Mouse (Mus musculus) right cerebral cortex, postnatal 14 days (tissue): ENCODE measurements around the gene Rnft1.
"Not testable (repeated sequence)": the region's sequence is repeated elsewhere in the genome, so short reads cannot be mapped to it uniquely, and the experiment has no call there.

Source experiments
- DNase-seq: peaks from one replicate; pipeline ENCODE4 v3.0.0; 2022

The Rnft1 gene

DNA sequence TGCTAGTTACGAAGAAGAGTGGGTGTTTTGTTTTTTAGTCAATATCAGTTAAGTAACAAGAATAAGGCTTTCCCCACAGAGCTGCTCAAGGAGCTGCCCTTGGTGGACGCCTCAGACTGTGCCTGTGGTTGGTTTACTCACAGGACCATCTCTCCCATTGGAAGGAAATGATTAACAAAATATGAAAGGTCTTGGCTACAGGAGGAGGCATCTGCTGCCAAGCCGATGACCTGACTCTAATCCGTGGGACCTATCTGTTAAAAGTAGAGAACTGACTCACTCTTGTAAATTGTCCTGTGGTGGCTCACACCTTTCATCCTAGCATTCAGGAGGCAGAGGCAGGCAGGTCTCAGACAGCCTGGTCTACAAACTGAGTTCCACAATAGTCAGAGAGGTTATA is 43.1 kb downstream of the Rnft1 start:
- no peak for DNase-seq

DNA sequence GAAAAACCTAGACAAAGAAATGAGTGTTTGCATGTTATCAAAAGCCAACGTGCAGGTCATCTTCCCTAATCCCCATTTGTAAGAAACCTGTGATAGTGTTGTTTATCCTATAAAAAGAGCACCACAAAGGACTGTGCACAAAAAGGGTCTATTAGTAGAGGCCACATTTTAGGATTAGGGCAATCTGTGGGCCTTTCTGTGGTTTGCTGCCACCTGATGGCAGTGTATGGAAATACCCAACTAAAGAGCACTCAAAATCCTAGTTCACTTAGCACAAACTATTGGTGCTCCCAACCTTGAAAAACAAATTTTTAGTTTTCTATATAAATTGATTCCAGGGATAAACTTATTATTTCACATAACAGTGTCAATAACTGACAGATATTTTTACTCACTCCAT is 48.4 kb downstream of the Rnft1 start:
- no peak for DNase-seq

DNA sequence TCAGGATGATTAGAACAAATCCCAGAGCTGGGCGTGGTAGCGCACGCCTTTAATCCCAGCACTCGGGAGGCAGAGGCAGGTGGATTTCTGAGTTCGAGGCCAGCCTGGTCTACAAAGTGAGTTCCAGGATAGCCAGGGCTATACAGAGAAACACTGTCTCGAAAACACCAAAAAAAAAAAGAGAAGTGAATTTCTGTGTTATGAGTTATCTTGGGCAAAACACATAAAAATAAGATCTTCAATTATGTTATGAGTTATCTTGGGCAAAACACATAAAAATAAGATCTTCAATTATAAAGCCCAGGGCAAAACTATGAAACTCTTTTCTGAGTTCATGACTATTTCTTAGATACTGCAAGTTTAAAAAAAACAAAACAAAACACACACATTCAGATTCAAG is 48.8 kb downstream of the Rnft1 start:
- not testable (repeated sequence) for DNase-seq

DNA sequence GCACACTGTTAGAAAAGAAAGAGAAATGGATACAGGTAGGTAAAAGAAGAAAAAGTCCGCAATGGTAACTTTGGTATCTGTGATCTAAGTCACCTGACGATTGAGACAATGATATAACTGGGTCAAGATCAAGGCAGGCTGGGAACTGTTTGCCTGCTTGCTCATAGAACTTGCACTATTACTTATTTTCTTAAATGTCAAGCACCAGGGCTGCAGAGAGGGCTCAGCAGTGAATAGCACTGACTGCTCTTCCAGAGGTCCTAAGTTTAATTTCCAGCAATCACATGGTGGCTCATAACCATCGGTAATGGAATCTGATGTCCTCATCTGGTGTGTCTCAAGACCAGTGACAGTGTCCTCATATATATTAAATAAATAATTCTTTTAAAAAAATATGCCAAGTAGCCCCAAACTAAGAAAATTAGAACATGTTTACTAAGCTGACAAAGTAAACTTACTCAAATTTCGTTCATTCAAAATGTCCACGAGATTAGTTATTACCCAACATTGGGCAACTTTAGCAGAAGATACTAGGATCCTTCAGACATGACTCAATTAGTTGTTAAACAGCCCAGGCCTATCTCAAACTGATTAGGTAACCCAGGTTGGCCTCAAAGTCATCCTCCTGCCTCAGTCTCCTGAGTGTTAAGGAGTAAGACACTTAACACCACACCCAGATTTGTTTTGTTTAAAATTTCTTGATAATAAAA is 49.9 kb downstream of the Rnft1 start:
- DNase-seq: no peak

DNA sequence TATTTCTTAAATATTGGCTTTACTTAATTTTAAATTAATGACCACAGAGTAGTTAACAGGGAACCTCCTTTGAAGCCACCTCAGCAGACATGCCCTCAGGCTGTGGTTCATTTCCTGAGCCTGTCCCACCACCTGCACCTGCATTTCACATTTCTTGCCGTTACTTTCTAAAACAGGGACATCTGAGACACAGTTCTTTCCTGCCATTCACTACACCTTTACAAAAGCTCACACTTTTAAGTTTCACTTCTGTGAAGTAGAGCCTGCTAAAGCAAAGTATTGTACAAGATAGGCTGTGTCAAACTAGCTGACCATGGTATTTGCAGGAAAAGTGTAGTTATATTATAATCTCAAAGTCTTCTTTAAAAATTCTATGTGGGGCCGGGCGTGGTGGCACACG is 54.3 kb downstream of the Rnft1 start:
- DNase-seq: no peak

DNA sequence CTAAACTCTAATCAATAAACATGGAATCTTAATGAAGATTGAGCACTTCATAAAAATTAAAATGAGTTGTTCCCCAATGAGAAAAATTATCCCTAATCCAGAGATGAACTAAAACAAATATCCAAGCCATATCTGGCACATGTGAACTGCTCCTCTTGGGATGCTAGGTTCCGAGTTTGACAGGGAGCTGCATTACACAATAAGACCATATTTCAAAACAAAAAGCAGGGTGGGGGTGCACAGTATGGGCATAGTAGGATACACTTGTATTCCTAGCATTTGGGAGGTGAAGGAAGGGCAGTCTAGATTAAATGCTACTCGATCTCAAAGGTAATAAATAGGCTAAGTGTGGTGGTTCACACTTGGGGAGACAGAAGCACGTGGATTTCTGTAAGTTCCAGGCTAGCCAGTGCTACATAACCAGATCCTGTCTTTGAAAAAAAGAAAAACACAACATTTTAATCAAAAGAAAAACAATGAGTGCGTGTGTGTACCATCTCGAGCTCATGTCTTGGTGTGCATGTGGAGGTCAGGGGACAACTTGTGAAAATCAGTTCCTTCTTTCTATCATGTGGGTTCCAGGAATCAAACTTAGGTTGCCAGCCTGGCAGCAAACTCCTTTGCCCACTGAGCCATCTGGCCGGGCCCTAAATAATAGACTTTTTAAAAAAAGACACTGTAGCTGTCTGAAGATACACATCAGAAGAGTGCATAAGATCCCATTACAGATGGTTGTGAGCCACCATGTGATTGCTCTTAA is 55.4 kb downstream of the Rnft1 start:
- DNase-seq: no peak

DNA sequence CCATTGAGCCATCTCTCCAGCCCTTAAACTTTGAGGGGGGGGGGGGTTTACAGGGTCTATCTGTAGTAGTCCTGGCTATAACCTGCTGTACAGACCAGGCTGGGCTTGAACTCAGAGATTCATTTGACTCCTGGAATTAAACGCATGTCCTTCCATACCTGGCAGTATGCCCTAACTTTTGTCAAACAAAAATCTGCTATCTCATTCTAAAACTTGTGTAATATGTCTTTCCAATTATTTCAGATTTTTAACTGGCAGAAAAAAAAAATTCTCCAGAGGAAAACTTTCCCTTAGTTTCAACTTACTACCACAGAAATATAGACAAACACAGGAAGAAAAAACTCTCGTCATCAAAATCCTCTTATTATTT is 56.0 kb downstream of the Rnft1 start:
- DNase-seq: no peak

DNA sequence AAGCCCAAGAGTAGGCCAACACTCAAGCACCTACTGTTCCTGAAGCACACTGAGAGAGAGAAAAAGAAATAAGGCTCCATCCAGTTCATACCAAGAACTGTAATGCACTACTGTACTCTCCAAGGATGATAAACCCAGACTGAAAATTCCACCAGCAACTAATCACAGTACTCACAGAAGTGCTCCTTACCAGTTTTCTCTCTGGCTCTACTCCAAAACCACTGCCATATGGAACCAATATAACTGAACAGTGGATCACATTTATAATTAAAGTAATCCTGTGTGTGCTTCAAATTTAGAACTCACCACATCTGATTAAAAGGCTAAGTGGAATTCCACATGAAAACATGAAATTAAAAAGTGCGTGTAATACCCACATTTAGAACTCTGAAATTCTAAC is 58.4 kb downstream of the Rnft1 start:
- no peak for DNase-seq

DNA sequence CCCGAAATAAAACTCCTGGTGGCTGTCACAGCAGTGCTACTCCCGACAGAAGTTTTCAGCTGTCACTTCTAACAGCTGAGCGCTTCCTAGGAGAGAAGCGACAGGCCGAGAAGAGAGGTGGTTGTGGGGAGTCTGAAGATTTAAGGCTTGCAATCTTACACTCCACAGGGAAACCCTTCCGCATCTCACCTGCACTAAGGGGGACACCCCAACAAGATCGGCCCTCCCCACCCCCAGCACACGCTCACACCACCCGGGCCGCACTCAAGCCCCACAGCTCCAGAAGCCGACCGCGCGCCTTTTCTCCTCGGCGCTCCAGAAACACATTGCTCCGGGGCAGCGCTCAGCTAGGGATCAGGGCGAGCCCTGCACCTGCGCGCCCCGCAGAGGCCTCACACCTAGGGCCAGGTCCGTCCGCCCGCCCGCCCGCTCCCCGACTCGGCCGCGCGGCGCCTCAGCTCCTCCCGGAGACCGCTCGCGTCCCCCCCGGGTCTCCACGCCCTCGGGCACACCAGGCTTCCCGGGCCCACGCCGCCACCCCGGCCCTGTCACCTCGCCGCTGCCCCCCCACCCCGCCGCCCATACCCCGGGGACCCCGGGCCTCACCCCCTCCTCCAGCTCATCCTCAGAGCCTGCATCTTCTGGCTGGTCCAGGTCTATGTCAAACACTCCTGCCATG is 59.6 kb downstream of the Rnft1 start:
- DNase-seq: no peak

DNA sequence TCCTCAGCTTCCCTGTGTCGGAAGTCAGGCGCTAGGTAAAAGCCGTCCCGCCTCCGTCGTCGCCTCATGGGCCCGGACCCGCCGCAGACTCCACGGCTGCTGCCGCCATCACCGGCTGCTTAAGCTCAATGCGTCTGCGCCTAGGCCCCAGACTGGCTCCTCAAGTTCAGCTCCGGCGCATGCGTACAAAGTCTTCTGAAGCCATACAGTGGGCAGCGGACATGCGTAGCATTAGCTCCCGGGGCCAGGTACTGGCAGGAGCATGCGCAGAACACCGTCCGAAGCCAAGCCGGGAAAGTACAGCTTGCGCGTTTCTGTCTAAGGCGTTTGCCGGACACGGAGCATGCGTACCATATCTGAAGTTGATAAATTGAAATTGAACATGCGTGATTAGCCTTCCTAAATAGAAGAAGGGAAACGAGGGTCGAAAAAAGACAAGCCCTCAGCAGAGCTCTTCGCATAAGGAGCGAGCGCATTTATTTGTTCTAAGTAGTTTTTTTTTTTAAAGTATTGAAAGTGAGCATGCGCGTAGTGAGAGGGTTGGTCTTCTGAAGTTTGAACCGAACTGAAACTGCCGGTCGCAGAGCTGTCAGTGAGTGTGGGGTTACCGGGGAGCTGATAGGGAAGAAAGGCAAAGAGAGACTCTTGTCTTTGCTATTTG is 60.3 kb downstream of the Rnft1 start, which contains the start of the genes Rps6kb1 and Tubd1:
Gene Rps6kb1 (minus strand): TSS at position 167 of the 661 bp plus-strand sequence.
Gene Tubd1 (plus strand): TSS at position 353 of the 661 bp plus-strand sequence.
- peak; percentile 100 for DNase-seq

DNA sequence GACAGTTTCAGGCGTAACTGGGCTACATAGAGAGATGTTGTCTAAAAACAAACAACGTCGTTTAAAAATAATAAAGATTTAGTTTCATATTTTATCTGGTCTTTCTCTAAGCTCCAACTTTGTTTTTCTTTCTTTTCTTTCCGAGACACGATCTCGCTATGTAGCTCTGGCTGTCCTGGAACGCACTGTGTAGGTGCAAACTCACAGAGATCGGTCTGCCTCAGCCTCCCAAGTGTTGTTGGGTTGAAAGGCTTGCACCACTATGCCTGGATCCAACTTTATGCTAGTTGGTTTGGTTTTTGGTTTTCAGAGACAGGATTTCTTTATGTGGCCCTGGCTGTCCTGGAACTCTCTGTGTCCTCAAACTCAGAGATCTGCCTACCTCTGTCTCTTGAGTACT is 61.1 kb downstream of the Rnft1 start:
- DNase-seq: no peak

DNA sequence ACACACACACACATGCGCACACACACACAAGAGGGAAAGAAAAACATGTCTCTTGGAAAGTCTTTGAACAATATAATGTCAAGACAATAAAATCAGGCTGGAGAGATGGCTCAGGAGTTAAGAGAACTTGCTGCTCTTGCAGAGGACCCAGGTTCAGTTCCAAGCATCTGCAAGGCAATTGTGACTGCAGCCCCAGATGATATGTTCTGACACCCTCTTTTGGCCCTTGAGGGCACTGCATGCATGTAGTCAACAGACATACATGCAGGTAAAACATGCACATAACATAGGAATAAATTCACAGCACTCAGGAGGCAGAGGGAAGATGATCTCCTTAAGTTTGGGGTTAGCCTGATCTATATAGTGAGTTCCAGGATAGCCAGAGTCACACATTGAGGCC is 63.0 kb downstream of the Rnft1 start:
- DNase-seq: no peak
